Mouse (Mus musculus) limb, embryonic 14.5 days (tissue): ENCODE data around the gene Chchd5. TPM values are rescaled to one million over a fixed set of nuclear protein-coding genes. Genes with fewer than 3 reads are reported as not detected.

Source experiments
- ATAC-seq: fragments of 200-750 bp; cut with Nextera tagmentation; 2 replicates; pipeline ENCODE4 v1.8.0; 2017; ENCODE audit warnings: low read depth, moderate number of reproducible peaks, moderate TSS enrichment; ENCODE audit not compliant: low FRiP score
- DNase-seq: peaks from one replicate; pipeline ENCODE4 v3.0.0-alpha.2; 2015; ENCODE audit warnings: low spot score
- H3K27ac ChIP-seq: fragments of 300-500 bp; sonication (generic); replicated peaks from 2 replicates; pipeline ENCODE4 v1.5.1; 2014; ENCODE audit warnings: low read depth, mild to moderate bottlenecking, low read length, moderate library complexity, mixed read lengths
- H3K27me3 ChIP-seq: fragments of 300-500 bp; sonication (generic); 2 replicates; pipeline ENCODE4 v1.6.1; 2014; ENCODE audit warnings: low read length, mixed read lengths; ENCODE audit not compliant: control insufficient read depth, insufficient read depth
- H3K36me3 ChIP-seq: fragments of 300-500 bp; sonication (generic); 2 replicates; pipeline ENCODE4 v1.6.1; 2014; ENCODE audit warnings: mild to moderate bottlenecking, low read length, moderate library complexity, mixed read lengths; ENCODE audit not compliant: control insufficient read depth, insufficient read depth
- H3K4me1 ChIP-seq: fragments of 300-500 bp; sonication (generic); 2 replicates; pipeline ENCODE4 v1.6.1; 2014; ENCODE audit warnings: antibody characterized with exemption, low read length, mixed read lengths; ENCODE audit not compliant: control insufficient read depth, insufficient read depth
- H3K4me2 ChIP-seq: fragments of 300-500 bp; sonication (generic); replicated peaks from 2 replicates; pipeline ENCODE4 v1.6.1; 2014; ENCODE audit warnings: low read depth, mild to moderate bottlenecking, low read length, moderate library complexity; ENCODE audit not compliant: severe bottlenecking
- H3K4me3 ChIP-seq: fragments of 300-500 bp; sonication (generic); replicated peaks from 2 replicates; pipeline ENCODE4 v1.5.1; 2014; ENCODE audit warnings: low read length
- H3K9ac ChIP-seq: fragments of 300-500 bp; sonication (generic); 2 replicates; pipeline ENCODE4 v1.6.1; 2014; ENCODE audit warnings: mild to moderate bottlenecking, low read depth, low read length, moderate library complexity; ENCODE audit not compliant: severe bottlenecking
- H3K9me3 ChIP-seq: fragments of 300-500 bp; sonication (generic); 2 replicates; pipeline ENCODE4 v1.6.1; 2016; ENCODE audit warnings: low read length; ENCODE audit not compliant: control insufficient read depth
- POLR2A ChIP-seq: fragments of 200-500 bp; IDR thresholded peaks from 2 replicates; pipeline ENCODE4 v1.8.0; 2012; ENCODE audit warnings: inconsistent platforms, mild to moderate bottlenecking, moderate library complexity, borderline replicate concordance; ENCODE audit not compliant: insufficient read depth, insufficient read length; ENCODE audit errors: extremely low read depth
- WGBS: fragments of 180-500 bp; shearing (Covaris S2); extraction: QIAGEN DNeasy Blood & Tissue Kit; methylation state at CpG from one replicate; pipeline ENCODE4 v1.1.7; 2014; 5-methylcytosine and 5-hydroxymethylcytosine counted together
- polyA plus RNA-seq, 2 experiments: library from polyadenylated mRNA; depleted of rRNA in 1 of 2; stranded (reverse) in 1 of 2; unstranded in 1 of 2; fragments of >200 nt; fragmentation: Nextera tagmentation in 1 of 2; extraction: Ambion mirVana in 1 of 2; gene quantifications; 2 replicates each; pipeline versions ENCODE4 v1.2.1 to v1.2.3; 2012 to 2014

Chchd5 gene
- polyA plus RNA-seq, 2 experiments, result 32.3 to 32.7 TPM

DNA sequence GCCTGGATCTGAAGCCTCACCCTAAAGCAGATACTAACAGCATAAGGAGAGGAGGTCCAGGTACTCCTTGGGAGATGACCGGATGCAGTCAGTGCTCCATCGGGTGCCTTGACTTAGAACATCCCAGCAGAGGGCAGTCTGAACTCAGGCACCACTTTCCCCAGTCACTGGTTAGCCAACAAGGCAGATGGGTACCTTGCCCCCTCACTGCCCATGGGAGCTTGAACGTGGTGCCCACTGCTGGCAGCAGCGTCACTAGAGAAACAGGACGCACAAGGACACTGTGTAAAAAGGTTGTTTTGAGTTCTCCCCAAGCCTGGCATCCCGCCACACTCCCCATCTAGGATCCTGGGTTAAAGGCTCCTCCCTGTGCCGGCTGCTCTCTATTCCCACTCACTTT, 45.0 kb downstream of the Chchd5 start:
- Histone ChIP-seq H3K36me3 (no peaks in the 10 kb centered on the region), H3K9me3 (no peaks in the 10 kb centered on the region), H3K4me3 (no peak overlapping the region), H3K9ac (no peak overlapping the region), H3K27me3 (no peaks in the 10 kb centered on the region), H3K27ac (no peak overlapping the region), H3K4me2 (no peak overlapping the region), H3K4me1 (no peaks in the 10 kb centered on the region)
- DNase-seq (peak; percentile 44), ATAC-seq (peak; percentile 41; the same call in 1 of the 2 replicates)
- TF ChIP-seq POLR2A, result no peak
- 31% methylated on average over 7 of the region's 7 CpGs for WGBS

DNA sequence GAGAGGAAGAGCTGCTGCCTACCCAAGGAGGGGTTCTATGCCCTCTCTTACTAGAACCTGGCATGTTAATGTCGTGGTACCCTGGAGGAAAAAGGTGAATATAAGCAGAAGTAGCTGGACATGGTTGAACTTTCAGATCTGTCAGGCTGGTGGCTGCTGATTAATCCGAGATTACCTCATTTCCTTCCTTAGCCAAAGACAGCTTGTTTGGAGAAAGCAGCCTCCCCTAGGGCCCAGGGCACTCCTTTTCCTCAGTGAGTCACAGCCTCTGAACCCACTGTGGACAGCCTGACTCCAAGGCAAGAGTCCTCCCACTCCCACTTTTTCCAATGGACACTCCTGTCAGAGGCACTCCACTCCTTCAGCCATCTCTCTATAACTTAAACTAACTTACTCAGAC, 46.1 kb downstream of the Chchd5 start:
- Histone ChIP-seq H3K27ac (no peak overlapping the region), H3K9ac (no peak overlapping the region), H3K4me2 (no peak overlapping the region), H3K27me3 (no peaks in the 10 kb centered on the region), H3K4me3 (no peak overlapping the region), H3K36me3 (no peaks in the 10 kb centered on the region), H3K9me3 (no peaks in the 10 kb centered on the region), H3K4me1 (no peaks in the 10 kb centered on the region)
- DNase-seq, result no peak
- no peak for TF ChIP-seq POLR2A
- ATAC-seq, result no peak
- WGBS, result 67% methylated on average over 2 of the region's 2 CpGs

DNA sequence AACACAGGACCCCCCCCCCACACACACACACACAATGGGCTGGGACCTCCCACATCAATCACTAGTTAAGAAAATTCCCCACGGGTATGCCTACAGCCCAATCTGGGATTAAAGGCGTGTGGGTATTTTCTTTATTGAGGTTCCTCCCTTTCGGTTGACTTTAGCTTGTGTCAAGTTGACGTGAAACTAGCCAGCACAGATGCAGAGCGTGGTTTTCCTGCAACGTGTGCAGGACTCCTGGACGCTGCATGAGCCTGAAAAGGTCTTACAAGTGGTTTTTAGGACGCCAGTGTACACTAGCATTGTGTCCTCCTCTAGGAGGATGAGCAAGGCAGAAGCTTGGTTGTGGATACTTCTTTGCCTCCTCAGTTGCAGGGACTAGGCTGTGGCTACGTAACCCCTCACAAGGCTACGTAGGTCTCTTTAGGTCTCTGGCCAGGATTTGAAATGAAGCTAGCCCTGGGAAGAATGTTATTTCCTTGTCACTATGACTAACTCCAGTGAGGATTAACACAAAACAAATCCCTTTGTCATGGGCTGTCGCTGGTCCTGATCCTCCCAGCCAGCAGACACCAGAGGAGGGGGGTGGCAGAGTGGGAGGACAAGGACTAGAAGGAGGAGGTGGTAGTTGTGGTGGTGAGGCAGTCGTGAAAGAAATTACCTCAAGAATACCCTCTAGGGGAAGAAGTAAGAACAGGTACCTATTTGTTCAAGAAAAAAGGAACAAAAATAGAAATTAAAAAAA, 47.3 kb downstream of the Chchd5 start:
- 72% methylated on average over 12 of the region's 12 CpGs for WGBS
- Histone ChIP-seq H3K36me3 (no peaks in the 10 kb centered on the region), H3K27ac (no peak overlapping the region), H3K9ac (no peak overlapping the region), H3K4me2 (no peak overlapping the region), H3K4me1 (no peaks in the 10 kb centered on the region), H3K9me3 (no peaks in the 10 kb centered on the region), H3K27me3 (no peaks in the 10 kb centered on the region), H3K4me3 (no peak overlapping the region)
- no peak for DNase-seq
- ATAC-seq, result no peak
- no peak for TF ChIP-seq POLR2A

DNA sequence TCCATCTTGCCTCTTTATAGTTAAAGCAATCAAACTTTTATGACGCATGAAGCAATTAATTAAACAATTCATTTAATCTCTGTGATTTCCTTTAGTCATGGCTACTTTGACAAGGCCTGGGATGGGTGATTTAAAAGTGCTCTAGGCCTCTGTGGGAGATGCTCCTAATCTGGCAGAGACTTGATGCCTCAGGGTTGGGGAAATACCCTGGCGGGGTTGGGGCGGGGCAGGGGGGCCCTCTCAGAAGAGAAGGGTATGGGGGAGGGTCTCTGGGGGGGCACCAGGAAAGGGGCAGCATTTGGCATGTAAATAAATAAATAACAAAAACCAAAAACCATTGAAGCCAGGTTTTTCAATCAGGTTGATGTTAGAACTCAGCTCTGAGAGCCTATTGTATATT, 48.2 kb downstream of the Chchd5 start:
- no peaks in the 10 kb centered on the region for H3K9me3 ChIP-seq
- 41% methylated on average over 3 of the region's 3 CpGs for WGBS
- ATAC-seq (no peak), DNase-seq (no peak)
- TF ChIP-seq POLR2A, result no peak
- no peaks in the 10 kb centered on the region for H3K27me3 ChIP-seq
- H3K4me2 ChIP-seq, result no peak overlapping the region
- H3K4me3 ChIP-seq, result no peak overlapping the region
- H3K4me1 ChIP-seq, result no peaks in the 10 kb centered on the region
- no peaks in the 10 kb centered on the region for H3K36me3 ChIP-seq
- H3K27ac ChIP-seq, result no peak overlapping the region
- no peak overlapping the region for H3K9ac ChIP-seq

DNA sequence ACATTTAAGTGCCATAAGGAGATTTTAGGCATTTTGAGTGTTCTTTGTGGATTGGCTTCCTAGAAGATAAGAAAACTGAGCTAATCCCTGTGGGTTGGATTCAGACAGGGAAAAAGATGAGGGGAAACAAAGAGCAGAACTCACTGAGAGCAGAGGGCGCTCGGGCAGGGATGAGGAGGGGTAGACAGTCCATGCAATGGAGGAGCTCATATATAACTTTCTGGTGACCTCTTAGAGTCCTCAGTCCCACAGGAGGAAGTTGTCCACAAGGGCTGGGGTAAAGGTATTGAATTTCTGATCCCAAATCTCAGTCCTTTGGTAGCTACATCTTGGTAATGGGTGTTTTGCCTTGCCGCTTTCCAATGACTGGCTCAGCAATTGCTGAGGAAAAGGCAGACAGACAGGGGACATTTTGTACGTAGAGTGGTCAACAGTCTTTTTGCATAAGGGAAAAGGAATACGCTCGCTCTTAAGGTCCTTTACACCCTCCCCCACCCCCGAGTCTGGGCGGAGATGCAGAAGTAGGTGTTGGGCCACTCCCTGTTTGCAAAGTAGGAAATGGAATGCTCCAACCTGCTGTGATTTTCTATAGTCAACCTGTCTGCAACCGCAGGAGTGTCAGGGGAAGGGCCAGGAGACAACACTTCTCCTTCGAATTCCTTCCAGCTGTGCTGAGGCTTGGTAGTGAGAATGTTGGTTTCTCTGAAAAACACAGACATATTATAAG, 48.8 kb downstream of the Chchd5 start:
- WGBS, result 32% methylated on average over 10 of the region's 10 CpGs
- H3K4me3 ChIP-seq, result no peak overlapping the region
- no peak for ATAC-seq
- no peak for DNase-seq
- no peak overlapping the region; the same call in 1 of the 2 replicates for H3K4me2 ChIP-seq
- no peak overlapping the region for H3K27ac ChIP-seq
- no peaks in the 10 kb centered on the region for H3K4me1 ChIP-seq
- H3K36me3 ChIP-seq, result no peaks in the 10 kb centered on the region
- no peaks in the 10 kb centered on the region for H3K27me3 ChIP-seq
- TF ChIP-seq POLR2A, result no peak
- no peaks in the 10 kb centered on the region for H3K9me3 ChIP-seq
- no peak overlapping the region for H3K9ac ChIP-seq
